Mouse (Mus musculus) embryonic fibroblast, embryonic 13.5 days (primary cell): ENCODE results near the gene Qtrt1.

Source experiments
- CTCF ChIP-seq: IDR thresholded peaks from 2 replicates; pipeline ENCODE4 v1.5.1; 2011; ENCODE audit warnings: mild to moderate bottlenecking, control low read depth, low read length, moderate library complexity, borderline replicate concordance; ENCODE audit not compliant: insufficient read depth
- POLR2A ChIP-seq: IDR thresholded peaks from 2 replicates; pipeline ENCODE4 v1.6.1; 2011; ENCODE audit warnings: low read depth, mild to moderate bottlenecking, control low read depth, low read length, moderate library complexity

GRCm38 (mm10) chr9:21445081-21445744 lies 33.6 kb downstream of the Qtrt1 start:
- TF ChIP-seq CTCF (no peak), POLR2A (no peak)
